Mouse (Mus musculus) MEL (cell line): ENCODE results near the gene Tgfb1. TPM values are rescaled to one million over a fixed set of nuclear protein-coding genes. Genes with fewer than 3 reads are reported as not detected.

Source experiments
- DNase-seq: peaks from one replicate; pipeline ENCODE4 v3.0.0; 2011; ENCODE audit warnings: low read depth, low spot score
- H3K27ac ChIP-seq: 2 replicates; pipeline ENCODE4 v1.5.1; 2012; ENCODE audit warnings: low read depth, mild to moderate bottlenecking, control low read depth, low read length, moderate library complexity; ENCODE audit not compliant: control insufficient read depth
- H3K27me3 ChIP-seq, 2 experiments: fragments of 150-350 bp in 1 of 2; sonication (generic) in 1 of 2; 2 replicates each; pipeline ENCODE4 v1.6.1; 2012; ENCODE audit warnings: low read length in 2 of 2, mild to moderate bottlenecking in 2 of 2, improper control_type of control experiment in 1 of 2, moderate library complexity in 1 of 2; ENCODE audit not compliant: insufficient read depth in 2 of 2, control insufficient read depth in 1 of 2
- H3K36me3 ChIP-seq, 2 experiments: 2 replicates each; pipeline ENCODE4 v1.6.1; 2012 to 2014; ENCODE audit warnings: low read length in 2 of 2, improper control_type of control experiment in 1 of 2, inconsistent platforms in 1 of 2, mild to moderate bottlenecking in 1 of 2; ENCODE audit not compliant: insufficient read depth in 2 of 2, control insufficient read depth in 1 of 2
- H3K4me1 ChIP-seq, 2 experiments: fragments of 150-350 bp in 1 of 2; sonication (generic) in 1 of 2; 2 replicates each; pipeline ENCODE4 v1.6.1; 2012; ENCODE audit warnings: low read length in 2 of 2, improper control_type of control experiment in 1 of 2, mild to moderate bottlenecking in 1 of 2; ENCODE audit not compliant: insufficient read depth in 2 of 2, control insufficient read depth in 1 of 2
- H3K4me3 ChIP-seq, 2 experiments: fragments of 150-350 bp in 1 of 2; sonication (generic) in 1 of 2; 2 replicates each; pipeline ENCODE4 v1.5.1; 2012; ENCODE audit warnings: low read depth in 2 of 2, low read length in 2 of 2, mild to moderate bottlenecking in 2 of 2, moderate library complexity in 2 of 2, control low read depth in 1 of 2, improper control_type of control experiment in 1 of 2; ENCODE audit not compliant: control insufficient read depth in 1 of 2, insufficient read depth in 1 of 2
- H3K79me2 ChIP-seq: 2 replicates; pipeline ENCODE4 v1.6.1; 2012; ENCODE audit warnings: mild to moderate bottlenecking, low read length, moderate library complexity; ENCODE audit not compliant: control insufficient read depth, poor library complexity, insufficient read depth
- H3K9ac ChIP-seq: 2 replicates; pipeline ENCODE4 v1.6.1; 2012; ENCODE audit warnings: low read depth, mild to moderate bottlenecking, control low read depth, low read length, moderate library complexity; ENCODE audit not compliant: control insufficient read depth, poor library complexity, severe bottlenecking
- H3K9me3 ChIP-seq: fragments of 150-350 bp; sonication (generic); replicated peaks from 2 replicates; pipeline ENCODE4 v1.6.1; 2012; ENCODE audit warnings: mild to moderate bottlenecking, low read length, improper control_type of control experiment, moderate library complexity; ENCODE audit not compliant: insufficient read depth
- E2F4 ChIP-seq: IDR thresholded peaks from 2 replicates; pipeline ENCODE4 v1.6.1; 2011; ENCODE audit warnings: low read depth, low read length, improper control_type of control experiment, borderline replicate concordance
- GATA1 ChIP-seq: IDR thresholded peaks from 2 replicates; pipeline ENCODE4 v1.6.1; 2011; ENCODE audit warnings: low read depth, low read length, improper control_type of control experiment
- MEF2A ChIP-seq: IDR thresholded peaks from 2 replicates; pipeline ENCODE4 v1.6.1; 2014; ENCODE audit warnings: low read depth, mild to moderate bottlenecking, inconsistent platforms, low read length, improper control_type of control experiment; ENCODE audit not compliant: poor library complexity, insufficient replicate concordance, severe bottlenecking; ENCODE audit errors: extremely low read depth
- MXI1 ChIP-seq: IDR thresholded peaks from 2 replicates; pipeline ENCODE4 v1.6.1; 2011; ENCODE audit warnings: mild to moderate bottlenecking, low read depth, low read length, improper control_type of control experiment
- NELFE ChIP-seq: IDR thresholded peaks from 2 replicates; pipeline ENCODE4 v1.6.1; 2011; ENCODE audit warnings: low read depth, low read length, improper control_type of control experiment
- POLR2A ChIP-seq, 2 experiments: IDR thresholded peaks; 2 replicates each; pipeline ENCODE4 v1.6.1; 2011 to 2012; ENCODE audit warnings: low read length in 2 of 2, mild to moderate bottlenecking in 2 of 2, control low read depth in 1 of 2, improper control_type of control experiment in 1 of 2, low read depth in 1 of 2, moderate library complexity in 1 of 2; ENCODE audit not compliant: control insufficient read depth in 1 of 2, insufficient read depth in 1 of 2, poor library complexity in 1 of 2
- POLR2AphosphoS2 ChIP-seq: IDR thresholded peaks from 2 replicates; pipeline ENCODE4 v1.6.1; 2011; ENCODE audit warnings: low read length, improper control_type of control experiment
- TAL1 ChIP-seq: IDR thresholded peaks from 2 replicates; pipeline ENCODE4 v1.6.1; 2012; ENCODE audit warnings: mild to moderate bottlenecking, inconsistent platforms, low read length, moderate library complexity, mixed read lengths
- UBTF ChIP-seq: IDR thresholded peaks from 2 replicates; pipeline ENCODE4 v1.6.1; 2012; ENCODE audit warnings: low read depth, mild to moderate bottlenecking, inconsistent platforms, low read length, improper control_type of control experiment, moderate library complexity, borderline replicate concordance; ENCODE audit not compliant: insufficient read depth
- USF2 ChIP-seq, 2 experiments: IDR thresholded peaks; 2 replicates each; pipeline ENCODE4 v1.6.1; 2011 to 2012; ENCODE audit warnings: improper control_type of control experiment in 2 of 2, low read length in 2 of 2, borderline replicate concordance in 1 of 2, inconsistent platforms in 1 of 2, low read depth in 1 of 2, mild to moderate bottlenecking in 1 of 2; ENCODE audit not compliant: insufficient read depth in 1 of 2
- polyA plus RNA-seq, 2 experiments: library from polyadenylated mRNA; stranded (reverse) in 1 of 2; unstranded in 1 of 2; fragments of >175 nt in 1 of 2; fragments of >200 nt in 1 of 2; gene quantifications; 2 replicates each; pipeline versions ENCODE4 v1.2.1 to v1.2.4; 2012; ENCODE audit warnings: low replicate concordance in 2 of 2, low read depth in 1 of 2; ENCODE audit not compliant: insufficient read length in 2 of 2, insufficient read depth in 1 of 2, missing spikeins in 1 of 2
- total RNA-seq: library from RNA; depleted of rRNA; stranded (reverse); fragments of 300-350 nt; gene quantifications from 2 replicates; pipeline ENCODE4 v1.2.3, GENCODE M21; 2012

Gene Tgfb1
- total and polyA plus RNA-seq, 3 experiments: 108 to 489 (median 164) TPM

- no peaks in the 10 kb centered on the region for H3K9me3 ChIP-seq
- peaks cover 0 to 2% of the 10 kb centered on the region in 2 experiments; a peak in 1 of 4 replicates for H3K4me1 ChIP-seq
- TF ChIP-seq POLR2AphosphoS2: 0 out of 2 replicates have a peak, but pooled peaks have one; percentile 59
- TF ChIP-seq GATA1: no peak
- TF ChIP-seq, all 39 proteins: peak for 1
- DNase-seq: no peak
- H3K36me3 ChIP-seq: peaks cover 17 to 24% of the 10 kb centered on the region in 2 experiments
- H3K4me3 ChIP-seq: no peak overlapping the region
- no peaks in the 10 kb centered on the region for H3K27me3 ChIP-seq
- H3K9ac ChIP-seq: no peak overlapping the region
- H3K79me2 ChIP-seq: peaks cover 11% of the 10 kb centered on the region; the same call in 1 of the 2 replicates
- no peak overlapping the region for H3K27ac ChIP-seq
These were observed 17.1 kb downstream of the Tgfb1 start for GRCm38 (mm10) chr7:25703793-25704494.

- Histone ChIP-seq H3K4me3 (no peak overlapping the region), H3K36me3 (peaks cover 17% of the 10 kb centered on the region in 2 experiments), H3K27me3 (no peaks in the 10 kb centered on the region), H3K9ac (no peak overlapping the region), H3K4me1 (peaks cover 0 to 2% of the 10 kb centered on the region in 2 experiments; a peak in 1 of 4 replicates), H3K79me2 (peaks cover 9% of the 10 kb centered on the region; the same call in 1 of the 2 replicates), H3K27ac (no peak overlapping the region), H3K9me3 (no peaks in the 10 kb centered on the region)
- DNase-seq: peak; percentile 27
- TF ChIP-seq POLR2A (IDR thresholded peaks at IDR 0.05; ENCODE audit: control insufficient read depth in 1 of 2, insufficient read depth in 1 of 2, low read depth in 1 of 2, low read length in 2 of 2, poor library complexity in 1 of 2) (peak in 1 of 2 experiments; percentile 49; a peak in 2 of 4 replicates), NELFE (no peak)
These were observed 18.0 kb downstream of the Tgfb1 start for GRCm38 (mm10) chr7:25704716-25705364.

DNA sequence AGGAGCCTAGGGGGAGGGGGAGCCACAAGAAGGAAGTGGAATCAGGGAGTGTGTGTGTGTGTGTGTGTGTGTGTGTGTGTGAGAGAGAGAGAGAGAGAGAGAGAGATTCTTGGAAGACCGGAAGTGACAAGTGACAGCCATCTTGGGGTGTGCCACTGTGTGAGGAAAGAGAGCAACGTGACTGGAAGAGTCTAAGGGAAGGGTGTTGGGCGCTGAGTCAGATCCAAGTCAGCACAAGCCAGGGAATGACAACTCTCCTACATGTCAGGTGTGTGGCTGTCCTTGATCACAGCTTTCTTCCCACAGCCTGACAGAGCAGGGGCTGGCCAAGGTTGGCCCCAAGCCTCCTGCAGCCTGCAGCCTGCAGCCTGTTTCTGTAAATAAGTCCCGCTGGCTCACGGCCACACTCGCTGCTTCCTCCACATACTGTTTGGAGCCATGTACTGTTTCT, 19.0 kb downstream of the Tgfb1 start:
- Histone ChIP-seq H3K9me3 (no peaks in the 10 kb centered on the region), H3K4me3 (no peak overlapping the region), H3K36me3 (peaks cover 13 to 17% of the 10 kb centered on the region in 2 experiments), H3K79me2 (peaks cover 5% of the 10 kb centered on the region; the same call in 1 of the 2 replicates), H3K27me3 (no peaks in the 10 kb centered on the region), H3K27ac (no peak overlapping the region), H3K9ac (no peak overlapping the region), H3K4me1 (peaks cover 0 to 2% of the 10 kb centered on the region in 2 experiments; a peak in 1 of 4 replicates)
- DNase-seq: no peak
- TF ChIP-seq MEF2A: no peak
- TF ChIP-seq UBTF: no peak
- TF ChIP-seq USF2 (IDR thresholded peaks at IDR 0.05; ENCODE audit: borderline replicate concordance in 1 of 2, insufficient read depth in 1 of 2, low read depth in 1 of 2, low read length in 2 of 2): no peak
- TF ChIP-seq E2F4: no peak
- no peak for TF ChIP-seq MXI1
- TF ChIP-seq NELFE: no peak; the same call in 1 of the 2 replicates
- TF ChIP-seq TAL1: no peak
